Mouse (Mus musculus): ENCODE measurements around the gene Slc22a20. TPM values are rescaled to one million over a fixed set of nuclear protein-coding genes. Genes with fewer than 3 reads are reported as not detected.
A peak's percentile ranks its signal among the peaks of the same experiment; 100 is the strongest.

The Slc22a20 gene
- polyA plus RNA-seq (2011; ENCODE audit: insufficient read depth, insufficient read length, low replicate concordance, missing spikeins): 0.80 TPM in 1 of 2 replicates, not detected in the other

- Histone ChIP-seq H3K4me1 (ENCODE audit: control insufficient read depth, insufficient read depth, low read length) (peaks cover 6% of the 10 kb centered on the region), H3K27ac (ENCODE audit: control insufficient read depth, insufficient read depth, low read depth, low read length, poor library complexity) (no peak within 1 kb of the TSS), H3K4me3 (replicated peaks; ENCODE audit: control insufficient read depth, low read depth, low read length) (no peak within 1 kb of the TSS)
- WGBS: 82% methylated on average over 4 of the region's 4 CpGs
- TF ChIP-seq CTCF (IDR thresholded peaks at IDR 0.05; ENCODE audit: control insufficient read depth, insufficient read depth, low read length) (no peak), POLR2A (IDR thresholded peaks at IDR 0.05; ENCODE audit: borderline replicate concordance, control insufficient read depth, low read depth, low read length) (no peak)
Observed at GRCm38 (mm10) chr19:5986043-5986442, at the start of gene Slc22a20. TSS of gene Slc22a20 (minus strand) at chr19:5986143.

DNA sequence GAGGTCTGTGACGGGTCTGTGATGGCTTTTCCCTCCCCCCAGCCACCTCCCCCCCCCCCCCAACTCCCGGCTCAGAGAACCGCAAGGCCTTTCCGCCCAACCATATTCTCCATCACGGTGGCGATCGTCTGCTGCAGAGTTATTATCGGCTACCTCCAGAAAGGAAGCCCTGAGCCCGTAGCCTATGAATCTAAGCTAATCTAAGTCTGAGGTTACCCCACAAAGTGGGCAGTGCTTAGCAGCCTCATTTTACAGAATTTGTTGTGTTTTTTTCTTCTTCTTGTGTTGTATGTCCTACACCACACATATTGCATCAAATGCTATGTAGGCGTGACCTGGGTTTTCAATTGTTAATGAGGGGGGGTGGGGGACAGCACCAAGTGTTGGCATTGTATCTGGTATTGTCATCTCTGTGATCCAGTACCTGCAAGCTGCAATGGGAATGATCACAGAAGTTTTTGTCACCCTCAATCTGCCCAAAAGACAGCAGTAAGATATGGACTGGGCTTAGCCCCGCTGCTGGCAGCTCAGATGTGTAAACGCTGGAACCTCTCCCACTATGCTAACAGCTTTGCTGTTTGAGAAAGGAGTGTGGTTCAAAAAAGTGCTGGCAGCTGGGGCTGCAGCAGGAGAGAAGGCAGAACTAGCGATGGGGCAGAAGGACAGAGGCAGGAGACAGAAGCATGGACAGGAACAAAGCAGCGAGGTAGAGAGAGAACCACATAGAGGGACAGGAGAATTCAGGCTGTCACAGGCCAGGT, 44.8 kb upstream of the Slc22a20 start:
- no peak overlapping the region for H3K4me3 ChIP-seq (replicated peaks; ENCODE audit: control insufficient read depth, low read depth, low read length)
- H3K27ac ChIP-seq (ENCODE audit: control insufficient read depth, insufficient read depth, low read depth, low read length, poor library complexity): no peak overlapping the region
- 0 out of 2 replicates have a peak, but pooled peaks cover under 1% of the 10 kb centered on the region for H3K4me1 ChIP-seq (ENCODE audit: control insufficient read depth, insufficient read depth, low read length)
- TF ChIP-seq POLR2A (IDR thresholded peaks at IDR 0.05; ENCODE audit: borderline replicate concordance, control insufficient read depth, low read depth, low read length) (no peak), CTCF (IDR thresholded peaks at IDR 0.05; ENCODE audit: control insufficient read depth, insufficient read depth, low read length) (no peak)
- WGBS: 73% methylated on average over 14 of the region's 14 CpGs

GRCm38 (mm10) chr19:6029426-6029825, 43.5 kb upstream of the Slc22a20 start:
- 78% methylated on average over 9 of the region's 9 CpGs for WGBS
- TF ChIP-seq CTCF (IDR thresholded peaks at IDR 0.05; ENCODE audit: control insufficient read depth, insufficient read depth, low read length): no peak
- TF ChIP-seq POLR2A (IDR thresholded peaks at IDR 0.05; ENCODE audit: borderline replicate concordance, control insufficient read depth, low read depth, low read length): no peak
- Histone ChIP-seq H3K4me3 (replicated peaks; ENCODE audit: control insufficient read depth, low read depth, low read length) (no peak overlapping the region), H3K4me1 (ENCODE audit: control insufficient read depth, insufficient read depth, low read length) (no peaks in the 10 kb centered on the region), H3K27ac (ENCODE audit: control insufficient read depth, insufficient read depth, low read depth, low read length, poor library complexity) (no peak overlapping the region)

DNA sequence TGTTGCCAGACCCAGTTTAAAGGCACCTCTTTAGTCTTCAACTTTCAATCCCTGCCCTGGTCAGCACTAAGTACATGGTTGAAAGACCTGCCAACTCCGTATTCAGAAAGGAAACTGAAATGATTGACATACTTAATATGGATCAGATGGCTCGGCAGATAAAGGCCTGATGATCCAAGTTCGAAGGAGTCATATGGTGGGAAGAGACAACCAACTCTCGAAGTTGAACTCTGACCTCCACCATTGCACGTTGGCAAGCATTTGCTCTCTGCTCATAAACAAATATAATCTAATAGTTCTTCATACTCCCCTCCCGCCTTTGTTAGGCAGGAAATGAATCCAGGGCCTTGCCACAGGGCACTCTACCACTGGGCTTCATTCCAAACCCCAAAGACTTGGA, 43.0 kb upstream of the Slc22a20 start:
- no peak overlapping the region for H3K4me3 ChIP-seq (replicated peaks; ENCODE audit: control insufficient read depth, low read depth, low read length)
- H3K4me1 ChIP-seq (ENCODE audit: control insufficient read depth, insufficient read depth, low read length): no peaks in the 10 kb centered on the region
- H3K27ac ChIP-seq (ENCODE audit: control insufficient read depth, insufficient read depth, low read depth, low read length, poor library complexity): no peak overlapping the region
- 76% methylated on average over 6 of the region's 6 CpGs for WGBS
- TF ChIP-seq POLR2A (IDR thresholded peaks at IDR 0.05; ENCODE audit: borderline replicate concordance, control insufficient read depth, low read depth, low read length) (no peak), CTCF (IDR thresholded peaks at IDR 0.05; ENCODE audit: control insufficient read depth, insufficient read depth, low read length) (no peak)

DNA sequence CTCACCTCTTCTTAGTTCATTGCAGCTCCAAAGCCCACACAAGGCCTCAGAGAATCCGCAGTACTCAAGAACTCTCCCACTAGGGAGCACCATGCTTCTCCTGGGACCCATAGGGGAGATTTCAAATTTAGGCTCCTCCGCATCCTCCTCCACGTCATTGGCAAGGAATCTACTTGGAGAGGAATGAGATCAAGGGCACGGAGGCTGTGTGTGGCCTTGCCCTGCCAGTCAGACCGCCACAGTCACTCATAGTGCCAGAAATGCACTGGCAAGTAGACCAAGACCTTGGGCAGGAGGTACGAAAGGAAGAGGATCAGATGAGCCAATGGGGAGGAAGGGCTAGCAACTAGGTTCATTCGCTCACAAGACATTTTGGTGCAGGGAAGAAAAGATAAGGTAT, 38.0 kb upstream of the Slc22a20 start:
- WGBS: 83% methylated on average over 7 of the region's 7 CpGs
- no peak for TF ChIP-seq CTCF (IDR thresholded peaks at IDR 0.05; ENCODE audit: control insufficient read depth, insufficient read depth, low read length)
- TF ChIP-seq POLR2A (IDR thresholded peaks at IDR 0.05; ENCODE audit: borderline replicate concordance, control insufficient read depth, low read depth, low read length): no peak
- Histone ChIP-seq H3K4me1 (ENCODE audit: control insufficient read depth, insufficient read depth, low read length) (peaks cover 3% of the 10 kb centered on the region; the same call in 1 of the 2 replicates), H3K27ac (ENCODE audit: control insufficient read depth, insufficient read depth, low read depth, low read length, poor library complexity) (no peak overlapping the region), H3K4me3 (replicated peaks; ENCODE audit: control insufficient read depth, low read depth, low read length) (no peak overlapping the region)

- peaks cover 3% of the 10 kb centered on the region; the same call in 1 of the 2 replicates for H3K4me1 ChIP-seq (ENCODE audit: control insufficient read depth, insufficient read depth, low read length)
- no peak for TF ChIP-seq POLR2A (IDR thresholded peaks at IDR 0.05; ENCODE audit: borderline replicate concordance, control insufficient read depth, low read depth, low read length)
- no peak for TF ChIP-seq CTCF (IDR thresholded peaks at IDR 0.05; ENCODE audit: control insufficient read depth, insufficient read depth, low read length)
- no peak overlapping the region for H3K4me3 ChIP-seq (replicated peaks; ENCODE audit: control insufficient read depth, low read depth, low read length)
- 83% methylated on average over 8 of the region's 8 CpGs for WGBS
- no peak overlapping the region for H3K27ac ChIP-seq (ENCODE audit: control insufficient read depth, insufficient read depth, low read depth, low read length, poor library complexity)
Observed at GRCm38 (mm10) chr19:6023059-6023458, 37.1 kb upstream of the Slc22a20 start.

DNA sequence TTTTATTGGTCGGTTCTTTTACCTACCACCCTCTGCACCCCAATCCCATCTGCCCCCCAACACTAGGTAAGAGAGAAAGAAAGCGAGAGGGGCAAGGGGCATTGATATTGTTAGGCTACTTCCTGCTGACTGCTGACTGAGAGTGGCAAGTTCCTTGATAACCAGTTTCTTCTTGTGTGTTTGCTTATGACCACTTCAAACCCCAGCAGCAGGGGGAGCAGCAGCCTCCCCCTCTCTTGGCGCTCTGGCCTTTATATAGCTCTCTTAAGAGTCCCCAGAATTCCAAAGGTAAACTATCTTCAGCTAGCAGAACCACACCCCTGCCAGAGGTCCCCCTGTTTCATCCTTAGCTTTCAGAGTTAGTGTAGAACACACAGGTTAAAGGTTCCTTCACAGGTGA, 34.3 kb upstream of the Slc22a20 start:
- Histone ChIP-seq H3K4me3 (replicated peaks; ENCODE audit: control insufficient read depth, low read depth, low read length) (no peak overlapping the region), H3K27ac (ENCODE audit: control insufficient read depth, insufficient read depth, low read depth, low read length, poor library complexity) (no peak overlapping the region), H3K4me1 (ENCODE audit: control insufficient read depth, insufficient read depth, low read length) (peaks cover 4% of the 10 kb centered on the region; the same call in 1 of the 2 replicates)
- TF ChIP-seq POLR2A (IDR thresholded peaks at IDR 0.05; ENCODE audit: borderline replicate concordance, control insufficient read depth, low read depth, low read length) (no peak), CTCF (IDR thresholded peaks at IDR 0.05; ENCODE audit: control insufficient read depth, insufficient read depth, low read length) (0 out of 2 replicates have a peak, but pooled peaks have one; percentile 8)
- 45% methylated on average over 3 of the region's 3 CpGs for WGBS

- TF ChIP-seq POLR2A (IDR thresholded peaks at IDR 0.05; ENCODE audit: borderline replicate concordance, control insufficient read depth, low read depth, low read length) (no peak), CTCF (IDR thresholded peaks at IDR 0.05; ENCODE audit: control insufficient read depth, insufficient read depth, low read length) (peak; percentile 96)
- Histone ChIP-seq H3K27ac (ENCODE audit: control insufficient read depth, insufficient read depth, low read depth, low read length, poor library complexity) (no peak overlapping the region), H3K4me1 (ENCODE audit: control insufficient read depth, insufficient read depth, low read length) (peaks cover 4% of the 10 kb centered on the region; the same call in 1 of the 2 replicates), H3K4me3 (replicated peaks; ENCODE audit: control insufficient read depth, low read depth, low read length) (no peak overlapping the region)
- 19% methylated on average over 15 of the region's 15 CpGs for WGBS
Observed at GRCm38 (mm10) chr19:6018142-6019089, 32.5 kb upstream of the Slc22a20 start.
